Mouse (Mus musculus) right cerebral cortex, postnatal 25 days (tissue): Measurements from ENCODE around the gene Paox.

Source experiments
- DNase-seq: peaks from one replicate; pipeline ENCODE4 v3.0.0; 2022

Gene Paox

GRCm38 (mm10) chr7:140179176-140179575 is 63.6 kb downstream of the Paox start:
- DNase-seq, result no peak

GRCm38 (mm10) chr7:140180692-140181091 is 65.1 kb downstream of the Paox start:
- no peak for DNase-seq

GRCm38 (mm10) chr7:140184206-140184605 is 68.6 kb downstream of the Paox start:
- DNase-seq, result no peak
